Mouse (Mus musculus): Measurements from ENCODE around the gene Ms4a6d. TPM values are rescaled to one million over a fixed set of nuclear protein-coding genes. Genes with fewer than 3 reads are reported as not detected.
"Not testable (repeated sequence)": the region's sequence is repeated elsewhere in the genome, so short reads cannot be mapped to it uniquely, and the experiment has no call there.

Gene Ms4a6d
- polyA plus RNA-seq, 1 experiment from 2014 or later, result 2.8 TPM

DNA sequence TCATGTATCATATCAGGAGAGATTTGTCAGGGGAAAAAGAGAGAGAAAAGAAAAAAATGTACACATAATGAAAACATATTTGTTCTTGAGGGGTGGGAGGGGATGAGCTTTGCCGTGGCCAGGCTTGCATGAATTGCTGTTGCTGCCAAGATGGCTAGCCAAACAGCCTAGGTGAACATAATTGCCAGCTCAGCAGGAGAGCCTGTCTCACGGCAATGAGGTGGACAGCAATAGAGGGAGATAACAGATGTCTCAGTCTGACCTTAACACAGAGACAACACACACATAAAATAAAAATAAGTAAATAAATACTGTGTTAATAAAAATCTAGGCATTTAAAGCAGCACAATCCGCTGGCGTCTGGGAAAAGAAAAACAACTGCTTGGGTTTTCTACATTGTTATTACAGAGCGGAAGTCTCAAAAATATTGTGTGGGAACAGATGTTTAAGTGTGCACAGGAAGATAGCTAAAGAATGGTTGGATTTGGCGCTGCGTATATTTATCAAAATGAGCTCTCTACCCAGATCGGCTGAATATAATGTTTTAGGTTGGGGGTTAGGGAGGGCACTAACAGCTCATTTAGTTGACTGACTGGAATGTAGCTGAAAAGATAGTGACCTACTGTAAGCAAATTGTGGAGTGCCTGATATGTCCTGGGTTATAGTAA lies 9.3 kb upstream of the Ms4a6d start:
- H3K4me1 ChIP-seq, result no peaks in the 10 kb centered on the region
- no peaks in the 10 kb centered on the region for H3K36me3 ChIP-seq
- no peak overlapping the region for H3K4me3 ChIP-seq
- no peak overlapping the region for H3K4me2 ChIP-seq
- 75% methylated on average over 8 of the region's 8 CpGs for WGBS
- no peak overlapping the region for H3K9ac ChIP-seq
- no peaks in the 10 kb centered on the region for H3K9me3 ChIP-seq
- no peak for ATAC-seq (ENCODE audit: insufficient number of reproducible peaks, insufficient read depth, low FRiP score, low TSS enrichment, low read depth)
- H3K27me3 ChIP-seq, result no peaks in the 10 kb centered on the region
- no peak overlapping the region for H3K27ac ChIP-seq

DNA sequence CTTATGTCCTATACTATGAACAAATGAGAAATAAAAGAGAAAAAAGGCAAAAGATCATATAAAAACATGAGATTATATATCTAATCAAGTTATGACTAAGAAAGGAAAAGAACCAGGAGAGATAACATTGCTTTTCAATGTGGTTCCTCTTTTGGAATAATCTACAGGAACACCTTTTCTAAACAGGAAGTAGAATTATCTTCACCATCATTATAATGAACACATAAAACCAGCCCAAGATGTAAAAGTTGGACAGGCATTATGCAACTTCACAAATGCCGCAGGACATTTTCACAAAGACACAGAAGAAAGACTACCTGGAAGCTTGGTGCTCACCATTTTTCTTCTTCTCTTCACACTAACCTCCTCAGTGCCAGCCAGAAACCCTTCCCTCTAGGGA lies 8.4 kb upstream of the Ms4a6d start:
- no peak overlapping the region for H3K4me3 ChIP-seq
- ATAC-seq (ENCODE audit: insufficient number of reproducible peaks, insufficient read depth, low FRiP score, low TSS enrichment, low read depth), result no peak
- 88% methylated on average over 1 of the region's 1 CpGs for WGBS

DNA sequence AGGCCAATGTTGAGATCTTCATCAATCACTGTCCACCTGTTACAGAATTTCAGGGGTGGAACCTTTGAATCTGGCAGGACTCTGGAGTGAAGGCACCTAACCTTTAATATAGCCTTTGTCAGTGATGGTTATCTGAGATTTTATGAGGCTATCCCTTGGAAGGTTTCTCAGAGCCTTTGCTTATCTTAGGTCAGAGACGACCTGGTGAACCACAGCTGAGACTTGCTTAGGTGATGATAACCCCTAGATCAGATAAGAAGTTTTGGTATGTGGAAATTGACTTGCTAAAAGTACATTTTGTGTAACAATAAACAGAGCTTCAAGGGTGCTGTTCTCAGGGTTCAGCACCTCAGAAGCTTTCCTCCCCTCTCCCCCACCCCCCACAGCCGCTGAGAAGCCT lies 7.6 kb upstream of the Ms4a6d start:
- H3K27ac ChIP-seq, result no peak overlapping the region
- H3K4me1 ChIP-seq, result no peaks in the 10 kb centered on the region
- H3K4me3 ChIP-seq, result no peak overlapping the region
- ATAC-seq (ENCODE audit: insufficient number of reproducible peaks, insufficient read depth, low FRiP score, low TSS enrichment, low read depth), result no peak
- no peak overlapping the region for H3K4me2 ChIP-seq
- no peak overlapping the region for H3K9ac ChIP-seq
- no peaks in the 10 kb centered on the region for H3K9me3 ChIP-seq
- H3K27me3 ChIP-seq, result no peaks in the 10 kb centered on the region
- WGBS, result 57% methylated on average over 2 of the region's 2 CpGs
- H3K36me3 ChIP-seq, result no peaks in the 10 kb centered on the region

More for the DNA sequence above, 8.4 kb upstream of the Ms4a6d start:
- no peaks in the 10 kb centered on the region for H3K27me3 ChIP-seq
- H3K9ac ChIP-seq, result no peak overlapping the region
- H3K27ac ChIP-seq, result no peak overlapping the region
- H3K4me2 ChIP-seq, result no peak overlapping the region
- no peaks in the 10 kb centered on the region for H3K9me3 ChIP-seq
- H3K4me1 ChIP-seq, result no peaks in the 10 kb centered on the region
- no peaks in the 10 kb centered on the region for H3K36me3 ChIP-seq

- ATAC-seq (ENCODE audit: insufficient number of reproducible peaks, insufficient read depth, low FRiP score, low TSS enrichment, low read depth), result no peak
- no peaks in the 10 kb centered on the region for H3K9me3 ChIP-seq
- WGBS, result 23% methylated on average over 6 of the region's 6 CpGs
- no peak overlapping the region for H3K27ac ChIP-seq
- H3K4me3 ChIP-seq, result no peak overlapping the region
- H3K36me3 ChIP-seq, result no peaks in the 10 kb centered on the region
- H3K9ac ChIP-seq, result no peak overlapping the region
- H3K4me2 ChIP-seq, result no peak overlapping the region
- H3K27me3 ChIP-seq, result no peaks in the 10 kb centered on the region
- H3K4me1 ChIP-seq, result no peaks in the 10 kb centered on the region
Observed at GRCm38 (mm10) chr19:11611541-11611945, 6.9 kb upstream of the Ms4a6d start.

GRCm38 (mm10) chr19:11608172-11608571 lies 3.5 kb upstream of the Ms4a6d start:
- H3K4me2 ChIP-seq, result no peak overlapping the region
- no peak for ATAC-seq (ENCODE audit: insufficient number of reproducible peaks, insufficient read depth, low FRiP score, low TSS enrichment, low read depth)
- H3K36me3 ChIP-seq, result no peaks in the 10 kb centered on the region
- H3K4me1 ChIP-seq, result no peaks in the 10 kb centered on the region
- H3K27ac ChIP-seq, result no peak overlapping the region
- no peak overlapping the region for H3K4me3 ChIP-seq
- H3K9ac ChIP-seq, result no peak overlapping the region
- H3K27me3 ChIP-seq, result no peaks in the 10 kb centered on the region
- 16% methylated on average over 1 of the region's 1 CpGs for WGBS
- no peaks in the 10 kb centered on the region for H3K9me3 ChIP-seq

DNA sequence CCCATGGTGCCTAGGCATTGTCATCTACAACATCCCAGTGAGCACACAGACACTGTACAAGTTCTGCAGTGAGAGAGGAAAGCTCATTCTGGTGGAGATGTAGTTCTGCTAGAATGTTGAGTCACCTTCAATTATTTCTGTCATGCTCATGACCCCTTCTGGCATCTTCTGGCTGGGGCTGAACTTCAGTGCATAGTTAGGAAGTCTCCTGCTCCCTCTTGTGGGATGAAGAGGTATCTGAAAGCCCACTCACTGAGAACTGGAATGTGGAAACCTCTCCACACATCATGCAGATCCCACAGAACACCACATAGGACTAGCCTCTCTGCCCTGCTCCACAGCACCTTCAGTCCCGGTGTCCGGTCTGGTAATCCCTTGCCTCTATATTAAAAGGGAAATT lies 2.6 kb downstream of the Ms4a6d start:
- ATAC-seq (ENCODE audit: insufficient number of reproducible peaks, insufficient read depth, low FRiP score, low TSS enrichment, low read depth), result no peak
- Histone ChIP-seq H3K4me1 (no peaks in the 10 kb centered on the region), H3K4me3 (no peak overlapping the region), H3K9me3 (no peaks in the 10 kb centered on the region), H3K9ac (no peak overlapping the region), H3K27me3 (no peaks in the 10 kb centered on the region), H3K36me3 (no peaks in the 10 kb centered on the region), H3K4me2 (no peak overlapping the region), H3K27ac (no peak overlapping the region)
- WGBS, result 93% methylated on average over 2 of the region's 2 CpGs

GRCm38 (mm10) chr19:11601349-11601748 lies 3.3 kb downstream of the Ms4a6d start:
- H3K4me2 ChIP-seq, result no peak overlapping the region
- 90% methylated on average over 3 of the region's 3 CpGs for WGBS
- no peak for ATAC-seq (ENCODE audit: insufficient number of reproducible peaks, insufficient read depth, low FRiP score, low TSS enrichment, low read depth)
- no peak overlapping the region for H3K9ac ChIP-seq
- H3K36me3 ChIP-seq, result no peaks in the 10 kb centered on the region
- H3K27ac ChIP-seq, result no peak overlapping the region
- H3K9me3 ChIP-seq, result no peaks in the 10 kb centered on the region
- no peaks in the 10 kb centered on the region for H3K27me3 ChIP-seq
- no peak overlapping the region for H3K4me3 ChIP-seq
- no peaks in the 10 kb centered on the region for H3K4me1 ChIP-seq

DNA sequence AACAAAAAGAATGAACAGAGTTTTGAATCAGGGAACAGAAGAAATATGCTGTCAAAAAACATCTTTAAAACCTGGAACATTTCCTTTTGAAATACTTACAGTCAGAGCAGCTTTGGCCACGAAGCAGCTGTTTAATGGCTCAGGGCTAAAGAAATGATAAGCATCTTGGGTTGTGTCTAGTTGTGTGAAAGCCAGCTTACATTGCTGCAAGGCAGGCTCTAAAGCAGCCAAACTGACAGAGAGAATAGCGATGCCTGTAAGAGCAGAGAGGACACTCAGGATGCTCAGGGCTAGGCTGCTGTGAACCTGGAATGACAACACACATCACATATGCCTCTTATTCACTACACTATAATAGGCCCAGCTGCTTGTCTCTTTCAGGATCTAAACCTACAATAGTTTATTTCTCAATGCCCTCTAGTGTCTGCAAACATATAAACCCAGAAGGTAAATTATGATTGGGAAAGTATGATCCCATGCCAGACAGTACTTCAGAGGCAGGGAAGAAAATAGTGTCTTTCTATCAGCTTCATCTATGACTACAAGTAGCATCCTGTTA lies 14.7 kb downstream of the Ms4a6d start:
- no peak overlapping the region for H3K9ac ChIP-seq
- H3K4me2 ChIP-seq, result no peak overlapping the region
- no peaks in the 10 kb centered on the region for H3K4me1 ChIP-seq
- H3K9me3 ChIP-seq, result no peaks in the 10 kb centered on the region
- WGBS, result 57% methylated on average over 2 of the region's 2 CpGs
- no peak overlapping the region for H3K4me3 ChIP-seq
- no peak overlapping the region for H3K27ac ChIP-seq
- no peaks in the 10 kb centered on the region for H3K36me3 ChIP-seq
- no peak for ATAC-seq (ENCODE audit: insufficient number of reproducible peaks, insufficient read depth, low FRiP score, low TSS enrichment, low read depth)
- no peaks in the 10 kb centered on the region for H3K27me3 ChIP-seq

- Histone ChIP-seq H3K27me3 (no peaks in the 10 kb centered on the region), H3K9me3 (no peaks in the 10 kb centered on the region), H3K27ac (no peak overlapping the region), H3K9ac (no peak overlapping the region), H3K36me3 (no peaks in the 10 kb centered on the region), H3K4me3 (no peak overlapping the region), H3K4me1 (no peaks in the 10 kb centered on the region), H3K4me2 (no peak overlapping the region)
- 64% methylated on average over 4 of the region's 4 CpGs for WGBS
- ATAC-seq (ENCODE audit: insufficient number of reproducible peaks, insufficient read depth, low FRiP score, low TSS enrichment, low read depth), result no peak
Observed at GRCm38 (mm10) chr19:11589205-11589604, 15.4 kb downstream of the Ms4a6d start.

DNA sequence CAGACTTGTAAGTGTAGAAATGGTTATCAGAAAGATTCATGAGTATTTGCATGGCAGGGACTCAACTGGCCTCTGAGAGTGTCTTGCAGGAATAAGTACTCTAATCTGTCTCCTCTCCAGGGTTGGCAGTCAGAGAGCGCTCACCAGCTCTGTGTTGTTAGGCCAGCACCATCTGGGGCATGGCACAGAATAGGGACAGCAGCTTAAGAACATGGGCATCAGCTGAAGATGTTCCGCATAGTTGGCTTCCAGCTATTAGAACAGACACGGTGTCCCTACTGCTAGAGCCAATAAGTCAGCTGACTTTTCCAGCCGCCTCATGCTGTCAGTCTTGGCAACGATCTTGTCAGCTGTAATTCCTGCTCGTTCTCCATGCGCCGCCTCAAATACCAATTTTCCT lies 29.7 kb downstream of the Ms4a6d start:
- no peaks in the 10 kb centered on the region for H3K36me3 ChIP-seq
- H3K4me2 ChIP-seq, result no peak overlapping the region
- H3K27me3 ChIP-seq, result no peaks in the 10 kb centered on the region
- no peaks in the 10 kb centered on the region for H3K4me1 ChIP-seq
- H3K9ac ChIP-seq, result no peak overlapping the region
- no peak overlapping the region for H3K27ac ChIP-seq
- H3K4me3 ChIP-seq, result no peak overlapping the region
- WGBS, result 84% methylated on average over 8 of the region's 8 CpGs
- ATAC-seq (ENCODE audit: insufficient number of reproducible peaks, insufficient read depth, low FRiP score, low TSS enrichment, low read depth), result no peak
- no peaks in the 10 kb centered on the region for H3K9me3 ChIP-seq

GRCm38 (mm10) chr19:11559560-11559959 lies 45.1 kb downstream of the Ms4a6d start:
- not testable (repeated sequence) for H3K9me3 ChIP-seq; H3K36me3 ChIP-seq; H3K4me3 ChIP-seq; H3K4me1 ChIP-seq; ATAC-seq (ENCODE audit: insufficient number of reproducible peaks, insufficient read depth, low FRiP score, low TSS enrichment, low read depth); H3K4me2 ChIP-seq; H3K27me3 ChIP-seq; H3K9ac ChIP-seq; H3K27ac ChIP-seq

GRCm38 (mm10) chr19:11554726-11555125 lies 49.9 kb downstream of the Ms4a6d start:
- no peak overlapping the region for H3K4me2 ChIP-seq
- no peaks in the 10 kb centered on the region for H3K4me1 ChIP-seq
- H3K36me3 ChIP-seq, result no peaks in the 10 kb centered on the region
- no peak overlapping the region for H3K4me3 ChIP-seq
- H3K27me3 ChIP-seq, result no peaks in the 10 kb centered on the region
- 91% methylated on average over 5 of the region's 5 CpGs for WGBS
- H3K27ac ChIP-seq, result no peak overlapping the region
- H3K9me3 ChIP-seq, result no peaks in the 10 kb centered on the region
- ATAC-seq (ENCODE audit: insufficient number of reproducible peaks, insufficient read depth, low FRiP score, low TSS enrichment, low read depth), result no peak
- no peak overlapping the region for H3K9ac ChIP-seq
